Mouse (Mus musculus) ovary, postnatal 10 days (tissue): ENCODE measurements around the gene Sumo2.
"Not testable (repeated sequence)": the region's sequence is repeated elsewhere in the genome, so short reads cannot be mapped to it uniquely, and the experiment has no call there.

Source experiments
- DNase-seq: peaks from one replicate; pipeline ENCODE4 v3.0.0; 2022; ENCODE audit warnings: low spot score

The Sumo2 gene

DNA sequence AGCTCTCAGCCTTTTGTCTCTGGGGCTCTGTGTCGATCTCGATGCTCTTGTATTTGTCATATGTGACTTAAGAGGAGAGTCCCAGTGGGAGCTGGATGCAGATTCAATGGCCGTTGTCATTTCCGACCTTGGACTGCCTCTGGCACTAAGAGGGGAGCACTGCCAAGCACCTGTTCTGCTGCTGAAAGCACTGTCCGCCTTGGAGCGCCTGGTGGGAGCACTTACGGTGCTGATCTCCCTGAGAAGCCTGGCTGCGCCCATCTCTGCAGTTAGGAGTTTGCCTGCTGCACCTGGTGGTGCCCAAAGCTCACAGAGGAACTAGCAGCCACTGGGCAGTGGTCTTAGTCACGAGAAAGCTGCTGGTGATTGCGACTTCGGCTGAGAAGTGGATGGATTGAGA lies 52.8 kb downstream of the Sumo2 start:
- DNase-seq = no peak

DNA sequence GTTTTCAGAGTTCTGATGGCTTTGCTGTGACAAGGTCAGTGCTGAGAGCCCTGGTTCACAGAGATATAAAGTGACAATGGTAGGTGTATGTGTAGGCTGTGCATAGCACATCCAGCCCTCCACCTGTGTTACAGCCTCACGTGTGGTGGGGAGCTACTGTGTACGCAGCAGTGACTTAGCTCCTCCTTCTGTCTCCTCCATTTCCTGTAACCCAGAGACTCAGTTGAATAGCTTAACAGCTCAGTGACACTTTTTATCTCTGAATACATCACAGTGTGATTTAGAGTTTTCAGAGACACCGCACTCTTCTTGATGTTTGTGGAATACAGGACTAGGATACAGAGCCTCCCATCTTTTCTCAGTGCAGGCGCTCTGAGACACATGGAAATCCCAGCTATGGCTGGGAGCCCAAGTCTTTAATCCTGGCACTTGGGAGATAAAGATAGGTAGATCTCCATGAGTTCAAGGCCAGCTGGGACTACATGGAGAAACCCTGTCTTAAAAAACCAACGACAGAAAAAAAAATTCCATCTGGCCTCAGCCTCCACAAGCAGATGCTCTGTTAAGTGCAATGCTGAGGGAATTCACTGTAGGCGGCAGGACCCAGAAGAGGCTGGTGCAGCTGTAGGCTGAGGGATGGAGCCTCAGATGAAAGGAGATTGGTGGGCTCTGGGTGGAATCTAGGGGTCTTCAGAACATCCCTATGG lies 54.4 kb downstream of the Sumo2 start:
- DNase-seq = no peak

DNA sequence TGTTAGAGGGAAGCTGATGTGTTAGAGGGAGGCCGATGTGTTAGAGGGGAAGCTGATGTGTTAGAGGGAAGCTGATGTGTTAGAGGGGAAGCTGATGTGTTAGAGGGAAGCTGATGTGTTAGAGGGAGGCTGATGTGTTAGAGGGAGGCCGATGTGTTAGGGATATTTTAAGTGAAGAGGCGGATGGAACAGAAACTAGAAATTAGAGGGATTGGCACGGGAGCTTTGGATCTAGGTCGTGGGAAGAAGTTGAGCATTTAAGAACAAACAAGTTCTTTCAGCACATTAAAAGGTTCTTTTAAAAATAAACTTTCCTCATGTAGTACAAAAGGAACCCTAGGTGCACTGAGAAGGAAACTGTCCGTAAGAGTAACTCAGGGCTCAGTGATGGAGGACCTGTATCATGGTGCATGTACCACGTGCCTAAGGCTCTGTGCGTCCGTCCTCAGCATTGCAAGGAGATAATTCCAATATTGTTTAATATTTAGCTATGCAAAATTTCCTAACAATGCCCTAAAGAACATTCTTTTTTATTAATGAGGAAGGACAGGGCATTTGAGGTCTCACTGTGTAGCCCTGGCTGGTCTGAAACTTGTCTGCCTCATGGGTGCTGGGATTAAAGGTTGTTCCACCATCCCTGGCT lies 57.7 kb downstream of the Sumo2 start:
- DNase-seq = no peak

DNA sequence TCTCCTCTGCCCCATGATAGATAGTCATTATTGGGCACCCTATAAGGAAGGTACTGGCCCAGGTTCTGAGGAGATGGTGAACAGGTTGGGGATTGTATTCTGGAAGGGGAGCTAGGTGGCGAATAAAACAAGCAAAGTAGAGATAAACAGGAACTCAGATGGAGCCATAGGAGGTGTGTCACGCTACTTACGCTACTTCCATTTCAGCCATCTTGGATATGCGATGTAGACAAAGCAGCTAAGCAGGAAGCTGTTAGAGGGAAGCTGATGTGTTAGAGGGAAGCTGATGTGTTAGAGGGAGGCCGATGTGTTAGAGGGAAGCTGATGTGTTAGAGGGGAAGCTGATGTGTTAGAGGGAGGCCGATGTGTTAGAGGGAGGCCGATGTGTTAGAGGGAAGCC lies 58.7 kb downstream of the Sumo2 start:
- not testable (repeated sequence) for DNase-seq

DNA sequence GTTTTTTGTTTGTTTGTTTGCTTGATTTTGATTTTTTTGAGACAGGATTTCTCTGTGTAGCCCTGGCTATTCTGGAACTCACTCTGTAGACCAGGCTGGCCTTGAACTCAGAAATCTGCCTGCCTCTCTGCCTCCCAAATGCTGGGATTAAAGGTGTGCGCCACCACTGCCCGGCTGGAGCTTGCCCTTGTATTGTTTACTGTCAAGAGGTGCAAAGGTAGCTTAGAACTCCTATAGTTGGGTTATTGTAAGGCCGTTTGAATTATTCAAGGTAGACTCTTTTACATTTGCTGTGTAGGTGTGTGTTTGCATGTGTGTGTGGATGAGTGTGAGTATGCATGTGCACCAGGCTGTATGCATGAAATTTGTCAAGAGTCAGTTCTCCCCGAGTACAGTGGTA lies 59.4 kb downstream of the Sumo2 start:
- DNase-seq = not testable (repeated sequence)

DNA sequence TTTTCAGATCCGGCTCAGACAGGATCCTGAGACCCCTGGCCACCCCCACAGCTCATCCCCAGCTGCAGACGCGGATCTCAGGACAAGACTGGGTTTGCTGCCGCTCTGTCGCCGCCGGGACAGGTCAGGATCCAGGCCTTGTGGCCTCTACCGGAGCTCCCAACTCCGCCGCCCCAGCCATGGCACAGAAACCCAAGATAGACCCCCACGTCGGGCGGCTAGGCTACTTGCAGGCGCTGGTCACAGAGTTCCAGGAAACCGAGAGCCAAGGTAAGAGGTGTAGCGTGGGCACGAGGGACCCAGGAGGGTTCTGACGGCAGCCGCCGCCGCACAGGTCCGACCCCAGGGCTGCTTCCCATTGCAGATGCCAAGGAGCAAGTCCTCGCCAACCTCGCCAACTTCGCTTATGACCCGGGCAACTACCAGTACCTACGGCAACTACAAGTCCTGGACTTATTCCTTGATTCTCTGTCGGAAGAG lies 60.3 kb downstream of the Sumo2 start:
- no peak for DNase-seq

DNA sequence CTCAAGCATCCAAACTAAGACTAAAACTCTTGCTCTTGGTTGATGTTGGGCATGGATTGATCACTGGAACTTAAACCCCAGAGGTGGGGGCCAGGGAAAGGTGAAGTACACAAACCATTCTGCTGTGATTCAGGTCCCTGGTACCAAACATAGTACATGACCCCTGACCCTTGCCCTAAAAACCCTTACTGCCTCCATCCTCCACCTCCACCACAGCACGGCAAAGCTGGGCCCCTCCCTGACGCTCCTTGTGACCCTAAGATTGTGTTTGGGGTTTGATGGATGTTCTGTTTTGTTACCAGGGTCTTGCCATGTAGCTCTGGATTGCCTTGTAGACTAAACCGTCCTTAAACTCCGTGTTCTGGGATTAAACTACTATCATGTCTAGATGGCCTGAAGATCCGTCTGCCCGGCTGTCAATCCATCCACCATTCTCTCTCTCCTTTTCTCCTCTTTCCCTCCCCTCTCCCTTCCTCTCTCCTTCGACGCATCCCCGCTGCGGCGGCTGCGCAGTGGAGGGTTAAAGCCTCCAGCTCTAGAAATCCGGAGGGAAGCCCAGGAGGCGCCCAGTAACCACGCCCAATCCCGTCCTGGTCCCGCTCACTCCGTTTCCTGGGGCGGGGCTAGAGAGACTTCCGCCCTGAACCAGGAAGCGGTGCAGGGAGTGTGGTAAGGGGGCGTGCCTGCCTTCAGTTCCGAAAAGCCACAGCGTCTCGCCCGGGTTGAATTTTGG lies 60.9 kb downstream of the Sumo2 start, which contains the start of gene Armc7:
Gene Armc7, plus strand, starts transcription at position 643 of the 733 bp plus-strand sequence.
- peak; percentile 84 for DNase-seq

DNA sequence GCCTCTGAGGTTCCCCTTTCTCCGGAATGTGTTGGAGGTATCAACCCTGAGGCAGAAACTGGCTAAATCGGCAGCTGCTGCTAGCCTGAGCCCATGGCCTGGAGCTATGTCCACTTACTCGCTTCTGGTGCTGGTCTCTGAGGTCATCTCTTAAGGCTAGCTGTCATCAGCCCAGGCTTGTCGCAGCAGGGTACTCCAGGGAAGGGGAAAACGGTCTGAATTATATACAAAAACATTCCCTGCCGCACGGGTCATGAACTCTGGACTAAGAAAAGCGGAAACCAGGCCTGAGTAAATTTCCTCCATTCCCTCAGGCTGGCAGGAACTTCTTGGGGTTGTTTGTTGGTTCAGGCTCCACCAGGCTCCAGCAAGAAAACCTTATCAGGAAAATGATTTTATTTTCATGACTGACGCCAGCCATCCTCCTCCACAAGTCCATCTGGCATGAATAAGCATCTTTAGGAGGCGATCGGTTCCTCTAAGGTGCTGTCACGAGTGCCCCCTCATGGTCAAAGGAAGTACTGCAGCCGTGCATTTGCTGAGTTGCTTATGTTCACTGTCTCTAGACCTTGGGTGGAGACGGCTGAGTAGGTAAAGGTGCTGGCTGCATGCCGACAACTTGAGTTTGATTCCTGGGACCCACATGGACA lies 62.3 kb downstream of the Sumo2 start:
- peak; percentile 95 for DNase-seq
